Mouse (Mus musculus) hindbrain, embryonic 14.5 days (tissue): ENCODE results near the gene Pkd1l2. TPM values are rescaled to one million over a fixed set of nuclear protein-coding genes. Genes with fewer than 3 reads are reported as not detected.

ENCODE experiments used
- ATAC-seq: fragments of 200-750 bp; cut with Nextera tagmentation; 2 replicates; pipeline ENCODE4 v1.8.0; 2017; ENCODE audit warnings: moderate number of reproducible peaks, mild to moderate bottlenecking, moderate TSS enrichment, moderate library complexity; ENCODE audit not compliant: low FRiP score
- DNase-seq: peaks from one replicate; pipeline ENCODE4 v3.0.0-alpha.2; 2015; ENCODE audit warnings: low spot score
- H3K27ac ChIP-seq: fragments of 300-500 bp; sonication (generic); 2 replicates; pipeline ENCODE4 v1.5.1; 2014; ENCODE audit warnings: mild to moderate bottlenecking, moderate library complexity
- H3K27me3 ChIP-seq: fragments of 300-500 bp; sonication (generic); 2 replicates; pipeline ENCODE4 v1.6.1; 2014; ENCODE audit warnings: mild to moderate bottlenecking, low read length, mixed read lengths; ENCODE audit not compliant: control insufficient read depth, insufficient read depth
- H3K36me3 ChIP-seq: fragments of 300-500 bp; sonication (generic); replicated peaks from 2 replicates; pipeline ENCODE4 v1.6.1; 2014; ENCODE audit not compliant: control insufficient read depth, insufficient read depth
- H3K4me1 ChIP-seq: fragments of 300-500 bp; sonication (generic); replicated peaks from 2 replicates; pipeline ENCODE4 v1.6.1; 2014; ENCODE audit warnings: antibody characterized with exemption, low read length, mixed read lengths; ENCODE audit not compliant: control insufficient read depth, insufficient read depth
- H3K4me2 ChIP-seq: fragments of 300-500 bp; sonication (generic); replicated peaks from 2 replicates; pipeline ENCODE4 v1.6.1; 2014; ENCODE audit warnings: mild to moderate bottlenecking, moderate library complexity
- H3K4me3 ChIP-seq: fragments of 300-500 bp; sonication (generic); replicated peaks from 2 replicates; pipeline ENCODE4 v1.5.1; 2014; ENCODE audit warnings: mild to moderate bottlenecking, low read length
- H3K9ac ChIP-seq: fragments of 300-500 bp; sonication (generic); 2 replicates; pipeline ENCODE4 v1.6.1; 2014
- H3K9me3 ChIP-seq: fragments of 300-500 bp; sonication (generic); 2 replicates; pipeline ENCODE4 v1.6.1; 2016; ENCODE audit warnings: low read length; ENCODE audit not compliant: control insufficient read depth
- WGBS: fragments of 180-500 bp; shearing (Covaris S2); extraction: QIAGEN DNeasy Blood & Tissue Kit; methylation state at CpG from one replicate; pipeline ENCODE4 v1.1.7; 2014; 5-methylcytosine and 5-hydroxymethylcytosine counted together
- polyA plus RNA-seq: library from polyadenylated mRNA; unstranded; fragments of >200 nt; fragmentation: Nextera tagmentation; extraction: Ambion mirVana; gene quantifications from 2 replicates; pipeline ENCODE4 v1.2.1, GENCODE M21; 2014

The Pkd1l2 gene
- polyA plus RNA-seq, 1 experiment from 2014 or later: 0.05 TPM

GRCm38 (mm10) chr8:117115094-117115493, 32.8 kb upstream of the Pkd1l2 start:
- Histone ChIP-seq H3K4me1 (peaks cover 7% of the 10 kb centered on the region; the same call in 1 of the 2 replicates), H3K36me3 (no peaks in the 10 kb centered on the region), H3K27me3 (no peaks in the 10 kb centered on the region), H3K9me3 (no peaks in the 10 kb centered on the region), H3K4me2 (no peak overlapping the region), H3K4me3 (no peak overlapping the region), H3K27ac (no peak overlapping the region), H3K9ac (no peak overlapping the region)
- DNase-seq (no peak), ATAC-seq (no peak)
- WGBS: 47% methylated on average over 6 of the region's 6 CpGs

- Histone ChIP-seq H3K4me1 (peaks cover 7% of the 10 kb centered on the region; the same call in 1 of the 2 replicates), H3K27me3 (no peaks in the 10 kb centered on the region), H3K4me2 (no peak overlapping the region), H3K27ac (no peak overlapping the region), H3K9ac (no peak overlapping the region), H3K4me3 (no peak overlapping the region), H3K36me3 (no peaks in the 10 kb centered on the region), H3K9me3 (no peaks in the 10 kb centered on the region)
- no peak for ATAC-seq
- 79% methylated on average over 8 of the region's 8 CpGs for WGBS
- no peak for DNase-seq
Measured at GRCm38 (mm10) chr8:117112261-117112660, 30.0 kb upstream of the Pkd1l2 start.

GRCm38 (mm10) chr8:117111641-117112040, 29.4 kb upstream of the Pkd1l2 start:
- no peak for ATAC-seq
- Histone ChIP-seq H3K36me3 (no peaks in the 10 kb centered on the region), H3K27me3 (no peaks in the 10 kb centered on the region), H3K4me2 (no peak overlapping the region), H3K9me3 (no peaks in the 10 kb centered on the region), H3K4me1 (peaks cover 7% of the 10 kb centered on the region; the same call in 1 of the 2 replicates), H3K27ac (no peak overlapping the region), H3K9ac (no peak overlapping the region), H3K4me3 (no peak overlapping the region)
- WGBS: 79% methylated on average over 3 of the region's 3 CpGs
- no peak for DNase-seq

- ATAC-seq (no peak), DNase-seq (peak; percentile 37)
- Histone ChIP-seq H3K4me3 (no peak overlapping the region), H3K9ac (no peak overlapping the region), H3K27me3 (no peaks in the 10 kb centered on the region), H3K4me1 (no peaks in the 10 kb centered on the region), H3K36me3 (no peaks in the 10 kb centered on the region), H3K4me2 (no peak overlapping the region), H3K27ac (no peak overlapping the region), H3K9me3 (no peaks in the 10 kb centered on the region)
- 56% methylated on average over 16 of the region's 16 CpGs for WGBS
Measured at GRCm38 (mm10) chr8:117109801-117110390, 27.6 kb upstream of the Pkd1l2 start.

- H3K9me3 ChIP-seq: no peaks in the 10 kb centered on the region
- WGBS: 92% methylated on average over 19 of the region's 19 CpGs
- H3K4me2 ChIP-seq: no peak overlapping the region
- ATAC-seq (no peak), DNase-seq (no peak)
- no peaks in the 10 kb centered on the region for H3K27me3 ChIP-seq
- H3K9ac ChIP-seq: no peak overlapping the region
- H3K4me1 ChIP-seq: no peaks in the 10 kb centered on the region
- no peak overlapping the region for H3K27ac ChIP-seq
- H3K36me3 ChIP-seq: no peaks in the 10 kb centered on the region
- H3K4me3 ChIP-seq: no peak overlapping the region
Measured at GRCm38 (mm10) chr8:117109018-117109711, 26.9 kb upstream of the Pkd1l2 start.

DNA sequence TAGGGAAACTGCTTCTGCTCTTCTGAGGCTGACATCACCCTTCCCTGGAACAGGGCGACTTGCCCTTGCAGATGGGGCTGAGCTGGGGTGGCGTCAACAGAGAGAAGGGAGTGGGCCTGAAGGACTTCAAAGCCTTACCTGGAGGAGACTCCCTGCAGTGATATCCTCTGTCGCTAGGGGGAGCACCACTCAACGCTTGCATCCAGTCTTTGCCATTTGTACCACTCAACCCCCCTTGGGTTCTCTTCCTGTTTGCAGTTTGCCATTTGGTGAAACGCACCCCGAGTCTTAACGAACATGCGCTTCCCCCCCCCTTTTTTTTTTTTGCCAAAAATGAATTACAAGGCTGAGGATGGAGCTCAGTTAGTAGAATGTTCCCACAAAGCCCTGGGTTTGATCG, 25.3 kb upstream of the Pkd1l2 start:
- no peaks in the 10 kb centered on the region for H3K4me1 ChIP-seq
- DNase-seq (peak; percentile 75), ATAC-seq (no peak)
- H3K9ac ChIP-seq: no peak overlapping the region
- no peaks in the 10 kb centered on the region for H3K36me3 ChIP-seq
- 20% methylated on average over 9 of the region's 9 CpGs for WGBS
- no peak overlapping the region for H3K4me2 ChIP-seq
- no peak overlapping the region for H3K27ac ChIP-seq
- H3K27me3 ChIP-seq: no peaks in the 10 kb centered on the region
- H3K9me3 ChIP-seq: no peaks in the 10 kb centered on the region
- H3K4me3 ChIP-seq: no peak overlapping the region

- no peaks in the 10 kb centered on the region for H3K36me3 ChIP-seq
- DNase-seq (peak; percentile 72), ATAC-seq (peak; percentile 90)
- H3K27ac ChIP-seq: peak overlapping the region; percentile 52
- 40% methylated on average over 11 of the region's 11 CpGs for WGBS
- peak overlapping the region; percentile 21; the same call in 1 of the 2 replicates for H3K4me2 ChIP-seq
- peaks cover 6% of the 10 kb centered on the region; the same call in 1 of the 2 replicates for H3K9me3 ChIP-seq
- H3K27me3 ChIP-seq: no peaks in the 10 kb centered on the region
- no peak overlapping the region for H3K4me3 ChIP-seq
- H3K4me1 ChIP-seq: peaks cover 8% of the 10 kb centered on the region; the same call in 1 of the 2 replicates
- 0 out of 2 replicates have a peak overlapping the region, but pooled peaks have one; percentile 6 for H3K9ac ChIP-seq
Measured at GRCm38 (mm10) chr8:117097564-117098191, 15.4 kb upstream of the Pkd1l2 start.

GRCm38 (mm10) chr8:117097051-117097563, 14.9 kb upstream of the Pkd1l2 start:
- WGBS: 62% methylated on average over 10 of the region's 10 CpGs
- Histone ChIP-seq H3K4me1 (peaks cover 8% of the 10 kb centered on the region; the same call in 1 of the 2 replicates), H3K4me2 (peak overlapping the region; percentile 21; the same call in 1 of the 2 replicates), H3K4me3 (no peak overlapping the region), H3K9ac (0 out of 2 replicates have a peak overlapping the region, but pooled peaks have one; percentile 6), H3K36me3 (no peaks in the 10 kb centered on the region), H3K9me3 (peaks cover 6% of the 10 kb centered on the region; the same call in 1 of the 2 replicates), H3K27me3 (no peaks in the 10 kb centered on the region), H3K27ac (peak overlapping the region; percentile 64)
- peak; percentile 14; the same call in 1 of the 2 replicates for ATAC-seq
- no peak for DNase-seq

DNA sequence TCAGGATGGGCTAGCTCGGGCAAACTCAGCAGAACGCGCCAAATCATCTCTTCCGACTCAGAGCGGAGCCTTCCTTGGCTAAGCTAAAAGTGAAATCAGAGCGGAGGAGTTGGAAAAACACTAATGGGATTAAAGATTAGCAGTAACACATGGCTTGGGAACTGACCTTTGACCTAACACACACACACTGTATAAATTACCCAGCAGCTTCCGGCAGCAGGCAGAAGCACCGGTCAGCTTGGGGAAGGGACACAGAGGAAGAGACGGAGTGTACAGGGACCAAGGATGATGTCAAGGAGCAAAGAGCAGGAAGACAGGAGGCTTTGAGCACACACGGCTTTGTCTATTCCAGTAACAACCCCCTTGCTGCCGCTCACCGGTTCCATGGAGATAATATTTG, 13.4 kb upstream of the Pkd1l2 start, which contains the start of gene Bco1:
Gene Bco1 (plus strand): TSS at position 208 of the 400 bp plus-strand sequence.
- ATAC-seq (no peak), DNase-seq (no peak)
- Histone ChIP-seq H3K36me3 (no peaks in the 10 kb centered on the region), H3K4me2 (no peak within 1 kb of the TSS), H3K4me3 (no peak within 1 kb of the TSS), H3K27me3 (no peaks in the 10 kb centered on the region), H3K4me1 (peaks cover 8% of the 10 kb centered on the region; the same call in 1 of the 2 replicates), H3K27ac (no peak within 1 kb of the TSS; the same call in 1 of the 2 replicates), H3K9me3 (peaks cover 6% of the 10 kb centered on the region; the same call in 1 of the 2 replicates), H3K9ac (no peak within 1 kb of the TSS)
- WGBS: 72% methylated on average over 12 of the region's 12 CpGs
